Mouse (Mus musculus) forebrain, embryonic 16.5 days (tissue): ENCODE results near the gene Snrpa1. TPM values are rescaled to one million over a fixed set of nuclear protein-coding genes. Genes with fewer than 3 reads are reported as not detected.
A peak's percentile ranks its signal among the peaks of the same experiment; 100 is the strongest.

Experiments used
- ATAC-seq: fragments of 200-750 bp; cut with Nextera tagmentation; 2 replicates; pipeline ENCODE4 v1.8.0; 2017; ENCODE audit warnings: mild to moderate bottlenecking, moderate library complexity
- H3K27ac ChIP-seq: fragments of 300-500 bp; sonication (generic); 2 replicates; pipeline ENCODE4 v1.5.1; 2014; ENCODE audit warnings: low read length, control low read depth
- H3K27me3 ChIP-seq: fragments of 300-500 bp; sonication (generic); replicated peaks from 2 replicates; pipeline ENCODE4 v1.6.1; 2014; ENCODE audit warnings: low read length; ENCODE audit not compliant: control insufficient read depth, insufficient read depth
- H3K36me3 ChIP-seq: fragments of 300-500 bp; sonication (generic); 2 replicates; pipeline ENCODE4 v1.6.1; 2014; ENCODE audit not compliant: control insufficient read depth, insufficient read depth
- H3K4me1 ChIP-seq: fragments of 300-500 bp; sonication (generic); replicated peaks from 2 replicates; pipeline ENCODE4 v1.6.1; 2014; ENCODE audit warnings: low read length; ENCODE audit not compliant: control insufficient read depth, insufficient read depth
- H3K4me2 ChIP-seq: fragments of 300-500 bp; sonication (generic); 2 replicates; pipeline ENCODE4 v1.6.1; 2014; ENCODE audit warnings: mild to moderate bottlenecking, low read length, control low read depth
- H3K4me3 ChIP-seq: fragments of 300-500 bp; sonication (generic); replicated peaks from 2 replicates; pipeline ENCODE4 v1.5.1; 2014; ENCODE audit warnings: mild to moderate bottlenecking, low read length, control low read depth
- H3K9ac ChIP-seq: fragments of 300-500 bp; sonication (generic); replicated peaks from 2 replicates; pipeline ENCODE4 v1.6.1; 2014; ENCODE audit warnings: low read depth, low read length, control low read depth
- H3K9me3 ChIP-seq: fragments of 300-500 bp; sonication (generic); 2 replicates; pipeline ENCODE4 v1.6.1; 2016; ENCODE audit warnings: low read length; ENCODE audit not compliant: control insufficient read depth
- WGBS: fragments of 180-500 bp; shearing (Covaris S2); extraction: QIAGEN DNeasy Blood & Tissue Kit; methylation state at CpG from one replicate; pipeline ENCODE4 v1.1.7; 2014; 5-methylcytosine and 5-hydroxymethylcytosine counted together
- polyA plus RNA-seq: library from polyadenylated mRNA; unstranded; fragments of >200 nt; fragmentation: Nextera tagmentation; extraction: Ambion mirVana; gene quantifications from 2 replicates; pipeline ENCODE4 v1.2.1, GENCODE M21; 2015

Gene Snrpa1
- polyA plus RNA-seq, 1 experiment from 2014 or later, result 154 TPM

- peak; percentile 92 for ATAC-seq
- Histone ChIP-seq H3K9ac (peak within 1 kb of the TSS; percentile 90), H3K36me3 (no peaks in the 10 kb centered on the region), H3K4me1 (peaks cover 31% of the 10 kb centered on the region), H3K4me2 (peak within 1 kb of the TSS; percentile 99), H3K27me3 (no peaks in the 10 kb centered on the region), H3K27ac (peak within 1 kb of the TSS; percentile 93), H3K4me3 (peak within 1 kb of the TSS; percentile 68), H3K9me3 (no peaks in the 10 kb centered on the region)
- WGBS, result under 1% methylated on average over 96 of the region's 123 CpGs
Measured at GRCm38 (mm10) chr7:66108961-66109854, 50.4 kb downstream of the Snrpa1 start, which contains the start of gene Chsy1. Chsy1 (plus strand) TSS chr7:66109515.

GRCm38 (mm10) chr7:66109855-66110635 is 51.2 kb downstream of the Snrpa1 start:
- Histone ChIP-seq H3K27me3 (no peaks in the 10 kb centered on the region), H3K36me3 (no peaks in the 10 kb centered on the region), H3K4me1 (peaks cover 31% of the 10 kb centered on the region), H3K9me3 (no peaks in the 10 kb centered on the region), H3K4me3 (peak overlapping the region; percentile 68), H3K27ac (peak overlapping the region; percentile 93), H3K4me2 (peak overlapping the region; percentile 77), H3K9ac (peak overlapping the region; percentile 90)
- under 1% methylated on average over 76 of the region's 77 CpGs for WGBS
- ATAC-seq, result peak; percentile 54

GRCm38 (mm10) chr7:66110636-66111112 is 51.9 kb downstream of the Snrpa1 start:
- H3K4me3 ChIP-seq, result peak overlapping the region; percentile 68
- H3K4me1 ChIP-seq, result peaks cover 31% of the 10 kb centered on the region
- no peaks in the 10 kb centered on the region for H3K36me3 ChIP-seq
- peak overlapping the region; percentile 90 for H3K9ac ChIP-seq
- WGBS, result 1% methylated on average over 10 of the region's 10 CpGs
- H3K4me2 ChIP-seq, result peak overlapping the region; percentile 77
- ATAC-seq, result no peak
- no peaks in the 10 kb centered on the region for H3K9me3 ChIP-seq
- H3K27ac ChIP-seq, result peak overlapping the region; percentile 93
- H3K27me3 ChIP-seq, result no peaks in the 10 kb centered on the region

GRCm38 (mm10) chr7:66111211-66111610 is 52.4 kb downstream of the Snrpa1 start:
- Histone ChIP-seq H3K9me3 (no peaks in the 10 kb centered on the region), H3K27me3 (no peaks in the 10 kb centered on the region), H3K36me3 (no peaks in the 10 kb centered on the region), H3K4me2 (peak overlapping the region; percentile 77), H3K4me1 (peaks cover 35% of the 10 kb centered on the region), H3K27ac (no peak overlapping the region), H3K4me3 (peak overlapping the region; percentile 68), H3K9ac (peak overlapping the region; percentile 90; the same call in 1 of the 2 replicates)
- WGBS, result 52% methylated on average over 10 of the region's 10 CpGs
- ATAC-seq, result no peak

- 86% methylated on average over 3 of the region's 3 CpGs for WGBS
- Histone ChIP-seq H3K4me3 (no peak overlapping the region), H3K9ac (no peak overlapping the region)
Measured at GRCm38 (mm10) chr7:66113561-66113960, 54.8 kb downstream of the Snrpa1 start.

GRCm38 (mm10) chr7:66115821-66116343 is 57.1 kb downstream of the Snrpa1 start:
- no peak overlapping the region for H3K27ac ChIP-seq
- no peaks in the 10 kb centered on the region for H3K27me3 ChIP-seq
- H3K9me3 ChIP-seq, result no peaks in the 10 kb centered on the region
- no peak overlapping the region for H3K4me3 ChIP-seq
- H3K4me1 ChIP-seq, result peaks cover 46% of the 10 kb centered on the region
- no peak overlapping the region for H3K4me2 ChIP-seq
- H3K36me3 ChIP-seq, result no peaks in the 10 kb centered on the region
- 85% methylated on average over 11 of the region's 11 CpGs for WGBS
- ATAC-seq, result no peak
- H3K9ac ChIP-seq, result no peak overlapping the region

More at GRCm38 (mm10) chr7:66113561-66113960, 54.8 kb downstream of the Snrpa1 start:
- Histone ChIP-seq H3K36me3 (no peaks in the 10 kb centered on the region), H3K27ac (no peak overlapping the region), H3K9me3 (no peaks in the 10 kb centered on the region), H3K4me2 (no peak overlapping the region), H3K4me1 (peaks cover 41% of the 10 kb centered on the region), H3K27me3 (no peaks in the 10 kb centered on the region)
- no peak for ATAC-seq

- no peak overlapping the region for H3K27ac ChIP-seq
- WGBS, result 78% methylated on average over 8 of the region's 8 CpGs
- peaks cover 42% of the 10 kb centered on the region for H3K4me1 ChIP-seq
- H3K9ac ChIP-seq, result no peak overlapping the region
- H3K9me3 ChIP-seq, result no peaks in the 10 kb centered on the region
- H3K4me2 ChIP-seq, result no peak overlapping the region
- no peaks in the 10 kb centered on the region for H3K36me3 ChIP-seq
- no peak overlapping the region for H3K4me3 ChIP-seq
- no peak for ATAC-seq
- no peaks in the 10 kb centered on the region for H3K27me3 ChIP-seq
Measured at GRCm38 (mm10) chr7:66116906-66117482, 58.2 kb downstream of the Snrpa1 start.

GRCm38 (mm10) chr7:66118046-66118445 is 59.2 kb downstream of the Snrpa1 start:
- no peak for ATAC-seq
- Histone ChIP-seq H3K27ac (no peak overlapping the region), H3K4me1 (peaks cover 40% of the 10 kb centered on the region), H3K36me3 (no peaks in the 10 kb centered on the region), H3K27me3 (no peaks in the 10 kb centered on the region), H3K9me3 (no peaks in the 10 kb centered on the region), H3K4me2 (no peak overlapping the region), H3K9ac (no peak overlapping the region), H3K4me3 (no peak overlapping the region)
- 93% methylated on average over 3 of the region's 3 CpGs for WGBS
